ENCODE assay signal across 15 mouse cellular contexts in genomic region chr1:120605143-120605435, GRCm38 (mm10). TPM values are rescaled to one million over a fixed set of nuclear protein-coding genes. Genes with fewer than 3 reads are reported as not detected.
DNase-seq lines count a peak whose midpoint lies in the region; ATAC-seq and TF ChIP-seq lines count a peak whose summit lies in the region.
"Had no signal": no experiment of that assay in that cellular context is flagged by ENCODE, and none has a peak within 500 bp of the region (broad histone marks: within the 10 kb centered on the region; RNA-seq: fewer than 3 reads in every experiment).

No protein-coding gene starts in this region.

- peak overlapping the region; percentile 77 for H3K9ac ChIP-seq in hindbrain, embryonic 13.5 days
- H3K9ac ChIP-seq in midbrain, embryonic 13.5 days (replicated peaks), result peak overlapping the region; percentile 84
- H3K9ac ChIP-seq in liver, embryonic 12.5 days, result no peak overlapping the region
- H3K9ac ChIP-seq in lung, postnatal 0 days (replicated peaks; ENCODE audit: low read depth), result no peak overlapping the region
- H3K9ac ChIP-seq: kidney, embryonic 15.5 days; liver, postnatal 0 days; stomach, embryonic 15.5 days had no signal

- H3K4me2 ChIP-seq in hindbrain, embryonic 13.5 days, result peak overlapping the region; percentile 61
- peak overlapping the region; percentile 73 for H3K4me2 ChIP-seq in midbrain, embryonic 13.5 days (replicated peaks)
- H3K4me2 ChIP-seq in liver, embryonic 12.5 days, result no peak overlapping the region
- no peak overlapping the region for H3K4me2 ChIP-seq in lung, postnatal 0 days (replicated peaks; ENCODE audit: low read depth, low read length)
- H3K4me2 ChIP-seq: kidney, embryonic 15.5 days; stomach, embryonic 15.5 days had no signal

- ATAC-seq in hindbrain, embryonic 13.5 days (ENCODE audit: low FRiP score), result no peak
- no peak for ATAC-seq in midbrain, embryonic 13.5 days
- ATAC-seq in megakaryocyte-erythroid progenitor cell, adult 5-6 weeks (replicated peaks; ENCODE audit: low FRiP score, low TSS enrichment, poor library complexity, severe bottlenecking), result no peak
- no peak for ATAC-seq in liver, embryonic 12.5 days
- no peak for ATAC-seq in lung, postnatal 0 days
- ATAC-seq: CD4-positive, CD25-positive, alpha-beta regulatory T cell, adult 4 months; liver, postnatal 0 days had no signal

- H3K27ac ChIP-seq in hindbrain, embryonic 13.5 days, result peak overlapping the region; percentile 86
- H3K27ac ChIP-seq in midbrain, embryonic 13.5 days, result peak overlapping the region; percentile 94
- H3K27ac ChIP-seq in liver, embryonic 12.5 days, result no peak overlapping the region
- no peak overlapping the region for H3K27ac ChIP-seq in lung, postnatal 0 days (ENCODE audit: low read length)
- H3K27ac ChIP-seq: kidney, embryonic 15.5 days; stomach, embryonic 15.5 days had no signal

- H3K4me1 ChIP-seq in hindbrain, embryonic 13.5 days (replicated peaks), result peaks cover 24% of the 10 kb centered on the region
- peaks cover 19% of the 10 kb centered on the region for H3K4me1 ChIP-seq in midbrain, embryonic 13.5 days (replicated peaks)
- H3K4me1 ChIP-seq in liver, embryonic 12.5 days, result peaks cover 9% of the 10 kb centered on the region
- H3K4me1 ChIP-seq in lung, postnatal 0 days (ENCODE audit: insufficient read depth, low read depth, low read length), result peaks cover 5% of the 10 kb centered on the region; the same call in 1 of the 2 replicates

- H3K27me3 ChIP-seq in hindbrain, embryonic 13.5 days, result peaks cover 91% of the 10 kb centered on the region
- peaks cover 74% of the 10 kb centered on the region for H3K27me3 ChIP-seq in midbrain, embryonic 13.5 days
- peaks cover 100% of the 10 kb centered on the region for H3K27me3 ChIP-seq in liver, embryonic 12.5 days (replicated peaks)
- peaks cover 74% of the 10 kb centered on the region for H3K27me3 ChIP-seq in lung, postnatal 0 days (replicated peaks; ENCODE audit: insufficient read depth, low read length)

- WGBS in hindbrain, embryonic 13.5 days, result 3% methylated on average over 8 of the region's 8 CpGs
- WGBS in midbrain, embryonic 13.5 days, result 2% methylated on average over 8 of the region's 8 CpGs
- 4% methylated on average over 8 of the region's 8 CpGs for WGBS in liver, embryonic 12.5 days (ENCODE audit: insufficient replicate concordance)
- 2% methylated on average over 8 of the region's 8 CpGs for whole genome bisulfite sequencing in lung, postnatal 0 days

- peak overlapping the region; percentile 47 for H3K4me3 ChIP-seq in hindbrain, embryonic 13.5 days
- H3K4me3 ChIP-seq in midbrain, embryonic 13.5 days (replicated peaks), result peak overlapping the region; percentile 63
- no peak overlapping the region for H3K4me3 ChIP-seq in liver, embryonic 12.5 days
- no peak overlapping the region for H3K4me3 ChIP-seq in lung, postnatal 0 days (ENCODE audit: low read depth, low read length)
- H3K4me3 ChIP-seq: kidney, embryonic 15.5 days; stomach, embryonic 15.5 days had no signal

- no peak for TF ChIP-seq EP300 in lung, postnatal 0 days (IDR thresholded peaks at IDR 0.05)

- TF ChIP-seq CTCF in lung, postnatal 0 days (IDR thresholded peaks at IDR 0.05), result no peak

- DNase-seq in 3T3-L1 (ENCODE audit: low read depth, low spot score) (peak; percentile 82), adipocyte (ENCODE audit: low spot score) (peak; percentile 38)
- DNase-seq in lung, postnatal 0 days (ENCODE audit: low spot score), result no peak
- no peak for DNase-seq in right cerebral cortex, adult 18-20 months
- DNase-seq: gastrocnemius, postnatal 25 days; heart, postnatal 14 days; liver, postnatal 0 days; retina, postnatal 1 day had no signal

- no peaks in the 10 kb centered on the region for H3K9me3 ChIP-seq in hindbrain, embryonic 13.5 days
- H3K9me3 ChIP-seq in midbrain, embryonic 13.5 days, result no peaks in the 10 kb centered on the region
- H3K9me3 ChIP-seq in liver, embryonic 12.5 days (replicated peaks), result no peaks in the 10 kb centered on the region
- H3K9me3 ChIP-seq in lung, postnatal 0 days (ENCODE audit: low read length), result no peaks in the 10 kb centered on the region
- H3K9me3 ChIP-seq: kidney, embryonic 15.5 days; stomach, embryonic 15.5 days had no signal

- H3K36me3 ChIP-seq in hindbrain, embryonic 13.5 days, result no peaks in the 10 kb centered on the region
- H3K36me3 ChIP-seq in midbrain, embryonic 13.5 days, result no peaks in the 10 kb centered on the region
- no peaks in the 10 kb centered on the region for H3K36me3 ChIP-seq in liver, embryonic 12.5 days
- H3K36me3 ChIP-seq in lung, postnatal 0 days (ENCODE audit: insufficient read depth, low read length), result no peaks in the 10 kb centered on the region
- H3K36me3 ChIP-seq: kidney, embryonic 15.5 days; stomach, embryonic 15.5 days had no signal

RNA-seq across cellular contexts. Expression of gene En1, which starts 2.9 kb away (rescaled TPM):
- 4.0 and 7.8 TPM in 2 replicates for polyA plus RNA-seq in hindbrain, embryonic 13.5 days (2015; fragmentation: Nextera tagmentation; extraction: Ambion mirVana)
- polyA plus RNA-seq in midbrain, embryonic 13.5 days (2015; fragmentation: Nextera tagmentation; extraction: Ambion mirVana), result 9.0 and 13.6 TPM in 2 replicates
- not detected in 2 replicates for total RNA-seq in megakaryocyte-erythroid progenitor cell, adult 5-6 weeks (2014; fragmentation: Nextera tagmentation)
- not detected in 2 replicates for total RNA-seq in megakaryocyte-erythroid progenitor cell, adult 5-6 weeks (2017)
- polyA plus RNA-seq in liver, embryonic 12.5 days (2016; fragmentation: Nextera tagmentation; extraction: Ambion mirVana), result 0.05 and 0.10 TPM in 2 replicates
- polyA plus RNA-seq in lung, postnatal 0 days (2015; fragmentation: Nextera tagmentation; extraction: Ambion mirVana), result not detected in 2 replicates
- total RNA-seq: heart, postnatal 14 days had no signal
- polyA plus RNA-seq: CD4-positive, CD25-positive, alpha-beta regulatory T cell, adult 4 months; liver, postnatal 0 days had no signal

Comparison
In these comparisons a context has a peak if more than half of its experiments do, and no peak if none do; other contexts are left out.
1. DNase-seq: peak in 3T3-L1 (single experiment) and adipocyte (single experiment); none in lung, postnatal 0 days (single experiment) and right cerebral cortex, adult 18-20 months (single experiment).
2. H3K27ac ChIP-seq: peak in hindbrain, embryonic 13.5 days (single experiment) and midbrain, embryonic 13.5 days (single experiment); none in liver, embryonic 12.5 days (single experiment) and lung, postnatal 0 days (single experiment).
3. H3K4me2 ChIP-seq: peak in hindbrain, embryonic 13.5 days (single experiment) and midbrain, embryonic 13.5 days (single experiment); none in liver, embryonic 12.5 days (single experiment) and lung, postnatal 0 days (single experiment).
4. H3K4me3 ChIP-seq: peak in hindbrain, embryonic 13.5 days (single experiment) and midbrain, embryonic 13.5 days (single experiment); none in liver, embryonic 12.5 days (single experiment) and lung, postnatal 0 days (single experiment).
5. H3K9ac ChIP-seq: peak in hindbrain, embryonic 13.5 days (single experiment) and midbrain, embryonic 13.5 days (single experiment); none in liver, embryonic 12.5 days (single experiment) and lung, postnatal 0 days (single experiment).